Mouse (Mus musculus) hindbrain, embryonic 14.5 days (tissue): ENCODE measurements around the gene Dpysl5. TPM values are rescaled to one million over a fixed set of nuclear protein-coding genes. Genes with fewer than 3 reads are reported as not detected.

ENCODE experiments used
- ATAC-seq: fragments of 200-750 bp; cut with Nextera tagmentation; 2 replicates; pipeline ENCODE4 v1.8.0; 2017; ENCODE audit warnings: moderate number of reproducible peaks, mild to moderate bottlenecking, moderate TSS enrichment, moderate library complexity; ENCODE audit not compliant: low FRiP score
- DNase-seq: peaks from one replicate; pipeline ENCODE4 v3.0.0-alpha.2; 2015; ENCODE audit warnings: low spot score
- H3K27ac ChIP-seq: fragments of 300-500 bp; sonication (generic); 2 replicates; pipeline ENCODE4 v1.5.1; 2014; ENCODE audit warnings: mild to moderate bottlenecking, moderate library complexity
- H3K27me3 ChIP-seq: fragments of 300-500 bp; sonication (generic); 2 replicates; pipeline ENCODE4 v1.6.1; 2014; ENCODE audit warnings: mild to moderate bottlenecking, low read length, mixed read lengths; ENCODE audit not compliant: control insufficient read depth, insufficient read depth
- H3K36me3 ChIP-seq: fragments of 300-500 bp; sonication (generic); replicated peaks from 2 replicates; pipeline ENCODE4 v1.6.1; 2014; ENCODE audit not compliant: control insufficient read depth, insufficient read depth
- H3K4me1 ChIP-seq: fragments of 300-500 bp; sonication (generic); replicated peaks from 2 replicates; pipeline ENCODE4 v1.6.1; 2014; ENCODE audit warnings: antibody characterized with exemption, low read length, mixed read lengths; ENCODE audit not compliant: control insufficient read depth, insufficient read depth
- H3K4me2 ChIP-seq: fragments of 300-500 bp; sonication (generic); replicated peaks from 2 replicates; pipeline ENCODE4 v1.6.1; 2014; ENCODE audit warnings: mild to moderate bottlenecking, moderate library complexity
- H3K4me3 ChIP-seq: fragments of 300-500 bp; sonication (generic); replicated peaks from 2 replicates; pipeline ENCODE4 v1.5.1; 2014; ENCODE audit warnings: mild to moderate bottlenecking, low read length
- H3K9ac ChIP-seq: fragments of 300-500 bp; sonication (generic); 2 replicates; pipeline ENCODE4 v1.6.1; 2014
- H3K9me3 ChIP-seq: fragments of 300-500 bp; sonication (generic); 2 replicates; pipeline ENCODE4 v1.6.1; 2016; ENCODE audit warnings: low read length; ENCODE audit not compliant: control insufficient read depth
- WGBS: fragments of 180-500 bp; shearing (Covaris S2); extraction: QIAGEN DNeasy Blood & Tissue Kit; methylation state at CpG from one replicate; pipeline ENCODE4 v1.1.7; 2014; 5-methylcytosine and 5-hydroxymethylcytosine counted together
- polyA plus RNA-seq: library from polyadenylated mRNA; unstranded; fragments of >200 nt; fragmentation: Nextera tagmentation; extraction: Ambion mirVana; gene quantifications from 2 replicates; pipeline ENCODE4 v1.2.1, GENCODE M21; 2014

Gene Dpysl5
- polyA plus RNA-seq, 1 experiment from 2014 or later = 202 TPM

DNA sequence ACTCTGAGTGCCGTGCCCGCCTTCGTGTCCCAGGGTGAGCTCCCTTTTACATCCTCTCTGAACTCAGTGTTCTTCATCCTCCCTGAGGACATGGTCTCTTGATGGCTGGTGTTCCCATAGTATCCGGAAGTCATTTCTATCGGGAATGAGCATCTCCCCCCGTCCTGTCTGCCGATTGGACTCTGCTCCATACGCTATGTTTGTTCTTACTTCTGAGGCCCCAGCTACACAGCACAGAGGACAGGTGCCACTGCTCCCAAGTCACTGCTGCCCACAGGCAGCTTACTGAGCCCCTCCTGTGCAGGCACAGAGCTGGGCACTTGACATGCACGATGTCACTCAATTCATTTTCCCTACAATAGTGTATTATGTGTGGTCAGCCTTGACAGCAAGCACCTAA is 57.7 kb downstream of the Dpysl5 start:
- Histone ChIP-seq H3K9ac (no peak overlapping the region), H3K36me3 (peaks cover 16% of the 10 kb centered on the region; the same call in 1 of the 2 replicates), H3K27me3 (no peaks in the 10 kb centered on the region), H3K4me3 (no peak overlapping the region), H3K4me2 (no peak overlapping the region), H3K4me1 (peaks cover 47% of the 10 kb centered on the region), H3K9me3 (no peaks in the 10 kb centered on the region), H3K27ac (no peak overlapping the region)
- 67% methylated on average over 9 of the region's 9 CpGs for WGBS
- ATAC-seq (no peak), DNase-seq (no peak)

DNA sequence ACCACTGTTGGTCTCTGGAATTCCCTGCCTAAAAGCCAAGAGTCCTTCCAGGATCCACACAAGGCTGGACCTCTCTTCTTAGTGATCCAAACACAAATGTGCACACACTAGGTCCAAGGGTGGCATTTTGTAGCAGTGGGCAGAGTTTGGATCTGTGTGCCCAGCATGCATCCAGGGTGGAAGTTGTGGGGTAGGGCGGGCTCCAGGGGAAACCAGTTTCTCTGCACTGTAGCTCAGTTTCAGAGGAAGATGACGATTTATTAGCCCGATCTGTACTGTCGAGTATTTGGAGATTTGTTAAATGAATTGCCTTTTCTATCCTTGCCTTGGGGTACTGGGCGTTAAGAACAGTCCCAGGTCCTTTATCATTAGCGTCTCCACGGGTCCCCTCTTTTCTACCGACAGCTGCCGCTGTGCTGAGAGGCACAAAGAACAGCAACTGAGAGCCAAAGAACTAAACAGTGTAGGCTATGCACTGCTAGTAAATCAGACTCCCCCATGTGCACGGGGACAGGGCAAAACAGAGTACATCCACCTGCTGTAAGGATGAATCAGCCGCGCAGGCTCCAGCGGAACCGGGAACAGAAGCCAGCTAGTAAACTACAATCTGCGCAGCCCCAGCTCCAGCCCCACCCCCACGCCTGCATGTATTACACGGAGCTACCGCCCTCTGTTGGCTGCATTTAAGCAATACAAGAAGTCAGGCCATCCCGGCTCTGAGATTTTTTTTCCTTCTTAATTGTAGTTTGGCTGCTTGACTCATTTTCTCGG is 63.4 kb downstream of the Dpysl5 start:
- Histone ChIP-seq H3K4me2 (peak overlapping the region; percentile 54), H3K9ac (peak overlapping the region; percentile 40; the same call in 1 of the 2 replicates), H3K4me1 (peaks cover 24% of the 10 kb centered on the region), H3K27ac (peak overlapping the region; percentile 78), H3K36me3 (peaks cover 31% of the 10 kb centered on the region), H3K27me3 (no peaks in the 10 kb centered on the region), H3K4me3 (peak overlapping the region; percentile 19), H3K9me3 (no peaks in the 10 kb centered on the region)
- 7% methylated on average over 20 of the region's 20 CpGs for WGBS
- DNase-seq = peak; percentile 92
- peak; percentile 88 for ATAC-seq

- H3K9ac ChIP-seq = no peak overlapping the region
- 79% methylated on average over 9 of the region's 9 CpGs for WGBS
- peaks cover 86% of the 10 kb centered on the region for H3K36me3 ChIP-seq
Observed at GRCm38 (mm10) chr5:30780699-30781098, 69.3 kb downstream of the Dpysl5 start.

DNA sequence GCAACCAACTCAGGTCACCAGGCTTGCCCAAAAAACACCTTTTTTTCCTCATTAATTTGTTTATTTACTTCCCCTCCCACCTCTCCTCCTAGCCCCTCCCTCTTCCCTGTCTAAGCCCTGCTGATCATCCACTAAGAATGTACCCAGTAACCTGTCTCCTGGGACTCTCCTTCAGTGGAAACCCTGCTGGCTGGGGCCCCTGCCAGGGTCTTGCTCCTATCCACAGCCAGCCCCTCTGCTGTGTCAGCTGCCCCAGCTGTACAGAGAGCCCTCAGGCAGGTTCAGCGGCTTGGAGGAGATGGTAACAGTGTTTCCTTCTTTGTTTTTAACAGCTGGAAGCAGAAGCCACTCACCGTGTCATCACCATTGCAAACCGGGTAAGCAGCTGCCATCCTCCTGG is 69.8 kb downstream of the Dpysl5 start:
- ATAC-seq (peak; percentile 51), DNase-seq (no peak)
- peak overlapping the region; percentile 28; the same call in 1 of the 2 replicates for H3K27ac ChIP-seq
- H3K9me3 ChIP-seq = no peaks in the 10 kb centered on the region
- 56% methylated on average over 3 of the region's 3 CpGs for WGBS
- no peaks in the 10 kb centered on the region for H3K4me1 ChIP-seq
- H3K4me2 ChIP-seq = no peak overlapping the region
- H3K36me3 ChIP-seq = peaks cover 91% of the 10 kb centered on the region
- no peak overlapping the region for H3K9ac ChIP-seq
- H3K4me3 ChIP-seq = no peak overlapping the region
- no peaks in the 10 kb centered on the region for H3K27me3 ChIP-seq

More at GRCm38 (mm10) chr5:30780699-30781098, 69.3 kb downstream of the Dpysl5 start:
- H3K9me3 ChIP-seq = no peaks in the 10 kb centered on the region
- no peak overlapping the region for H3K4me3 ChIP-seq
- ATAC-seq = no peak
- no peak overlapping the region for H3K4me2 ChIP-seq
- DNase-seq = no peak
- H3K4me1 ChIP-seq = no peaks in the 10 kb centered on the region
- no peak overlapping the region for H3K27ac ChIP-seq
- no peaks in the 10 kb centered on the region for H3K27me3 ChIP-seq

GRCm38 (mm10) chr5:30787381-30787780 is 76.0 kb downstream of the Dpysl5 start:
- H3K27ac ChIP-seq = no peak overlapping the region
- no peaks in the 10 kb centered on the region for H3K27me3 ChIP-seq
- no peaks in the 10 kb centered on the region for H3K9me3 ChIP-seq
- no peak for ATAC-seq
- WGBS = 94% methylated on average over 5 of the region's 5 CpGs
- no peak for DNase-seq
- no peak overlapping the region for H3K9ac ChIP-seq
- no peaks in the 10 kb centered on the region for H3K4me1 ChIP-seq
- no peak overlapping the region for H3K4me2 ChIP-seq
- no peak overlapping the region for H3K4me3 ChIP-seq
- H3K36me3 ChIP-seq = peaks cover 96% of the 10 kb centered on the region

DNA sequence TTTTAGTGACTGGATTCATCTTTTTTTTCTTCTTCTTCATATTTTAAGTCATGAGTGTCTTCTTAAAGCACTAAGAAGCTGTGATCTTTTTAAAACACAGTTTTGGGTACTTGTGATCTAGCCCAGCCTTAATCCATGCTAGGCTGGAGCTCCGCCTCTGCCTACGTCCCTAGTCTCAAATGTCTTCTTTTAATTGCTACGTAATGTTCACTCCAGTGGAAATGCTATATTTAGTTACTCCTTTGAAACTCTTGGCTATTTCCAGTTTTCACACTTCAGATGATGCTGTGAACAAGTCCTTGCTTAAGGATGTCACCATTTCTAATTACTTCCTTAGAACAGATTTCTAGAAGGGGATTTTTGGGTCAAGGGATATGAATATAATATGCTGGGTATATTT is 78.7 kb downstream of the Dpysl5 start:
- no peak for ATAC-seq
- Histone ChIP-seq H3K9ac (no peak overlapping the region), H3K4me3 (no peak overlapping the region), H3K4me1 (no peaks in the 10 kb centered on the region), H3K4me2 (no peak overlapping the region), H3K27ac (no peak overlapping the region), H3K36me3 (peaks cover 96% of the 10 kb centered on the region), H3K9me3 (no peaks in the 10 kb centered on the region), H3K27me3 (no peaks in the 10 kb centered on the region)
- 85% methylated on average over 3 of the region's 3 CpGs for WGBS
- no peak for DNase-seq

- H3K36me3 ChIP-seq = peaks cover 91% of the 10 kb centered on the region
- no peak overlapping the region for H3K9ac ChIP-seq
- no peaks in the 10 kb centered on the region; the same call in 1 of the 2 replicates for H3K4me1 ChIP-seq
- ATAC-seq (peak; percentile 52), DNase-seq (peak; percentile 79)
- 18% methylated on average over 12 of the region's 12 CpGs for WGBS
- H3K9me3 ChIP-seq = no peaks in the 10 kb centered on the region
- H3K27ac ChIP-seq = no peak overlapping the region
- no peaks in the 10 kb centered on the region for H3K27me3 ChIP-seq
- H3K4me2 ChIP-seq = no peak overlapping the region
- H3K4me3 ChIP-seq = no peak overlapping the region
Observed at GRCm38 (mm10) chr5:30796125-30796524, 84.8 kb downstream of the Dpysl5 start.

- ATAC-seq (peak; percentile 38; the same call in 1 of the 2 replicates), DNase-seq (no peak)
- H3K4me2 ChIP-seq = no peak overlapping the region
- H3K9me3 ChIP-seq = no peaks in the 10 kb centered on the region
- H3K27me3 ChIP-seq = no peaks in the 10 kb centered on the region
- no peak overlapping the region for H3K4me3 ChIP-seq
- H3K27ac ChIP-seq = no peak overlapping the region
- no peaks in the 10 kb centered on the region; the same call in 1 of the 2 replicates for H3K4me1 ChIP-seq
- WGBS = 60% methylated on average over 7 of the region's 7 CpGs
- H3K9ac ChIP-seq = no peak overlapping the region
- H3K36me3 ChIP-seq = peaks cover 77% of the 10 kb centered on the region
Observed at GRCm38 (mm10) chr5:30797482-30797881, 86.1 kb downstream of the Dpysl5 start.

- Histone ChIP-seq H3K9me3 (no peaks in the 10 kb centered on the region), H3K4me2 (no peak overlapping the region), H3K4me3 (no peak overlapping the region), H3K27me3 (no peaks in the 10 kb centered on the region), H3K9ac (no peak overlapping the region), H3K4me1 (no peaks in the 10 kb centered on the region; the same call in 1 of the 2 replicates), H3K36me3 (peaks cover 73% of the 10 kb centered on the region), H3K27ac (no peak overlapping the region)
- DNase-seq = no peak
- 86% methylated on average over 8 of the region's 8 CpGs for WGBS
- ATAC-seq = no peak
Observed at GRCm38 (mm10) chr5:30797982-30798381, 86.6 kb downstream of the Dpysl5 start.
